Mouse (Mus musculus) MEL (cell line): Measurements from ENCODE around the gene Fbf1.

Experiments
- BHLHE40 ChIP-seq: IDR thresholded peaks from 2 replicates; pipeline ENCODE4 v1.6.1; 2012; ENCODE audit warnings: low read depth, mild to moderate bottlenecking, inconsistent platforms, low read length, improper control_type of control experiment, borderline replicate concordance
- CHD1 ChIP-seq: IDR thresholded peaks from 2 replicates; pipeline ENCODE4 v1.6.1; 2012; ENCODE audit warnings: low read depth, mild to moderate bottlenecking, inconsistent platforms, low read length, improper control_type of control experiment
- CTCF ChIP-seq, 3 experiments: IDR thresholded peaks in 2 of 3; conservative IDR thresholded peaks in 1 of 3; 2 replicates each; pipeline ENCODE4 v1.5.1; 2011 to 2012; ENCODE audit warnings: low read length in 3 of 3, low read depth in 2 of 3, mild to moderate bottlenecking in 2 of 3, improper control_type of control experiment in 1 of 3, inconsistent platforms in 1 of 3, mixed read lengths in 1 of 3, moderate library complexity in 1 of 3; ENCODE audit not compliant: control insufficient read depth in 1 of 3, insufficient read depth in 1 of 3, poor library complexity in 1 of 3, severe bottlenecking in 1 of 3
- ETS1 ChIP-seq: IDR thresholded peaks from 2 replicates; pipeline ENCODE4 v1.6.1; 2012; ENCODE audit warnings: low read depth, mild to moderate bottlenecking, inconsistent platforms, low read length, improper control_type of control experiment, moderate library complexity
- POLR2A ChIP-seq, 2 experiments: IDR thresholded peaks; 2 replicates each; pipeline ENCODE4 v1.6.1; 2011 to 2012; ENCODE audit warnings: low read length in 2 of 2, mild to moderate bottlenecking in 2 of 2, control low read depth in 1 of 2, improper control_type of control experiment in 1 of 2, low read depth in 1 of 2, moderate library complexity in 1 of 2; ENCODE audit not compliant: control insufficient read depth in 1 of 2, insufficient read depth in 1 of 2, poor library complexity in 1 of 2
- RCOR1 ChIP-seq: IDR thresholded peaks from 2 replicates; pipeline ENCODE4 v1.6.1; 2012; ENCODE audit warnings: low read depth, mild to moderate bottlenecking, inconsistent platforms, low read length, improper control_type of control experiment
- TAL1 ChIP-seq: IDR thresholded peaks from 2 replicates; pipeline ENCODE4 v1.6.1; 2012; ENCODE audit warnings: mild to moderate bottlenecking, inconsistent platforms, low read length, moderate library complexity, mixed read lengths

GRCm38 (mm10) chr11:116197584-116197906 lies 29.6 kb upstream of the Fbf1 start:
- TF ChIP-seq ETS1: no peak
- no peak for TF ChIP-seq CHD1
- no peak for TF ChIP-seq BHLHE40
- no peak for TF ChIP-seq CTCF (IDR thresholded peaks at IDR 0.05 in 2 of 3, conservative IDR thresholded peaks at IDR 0.05 in 1 of 3; ENCODE audit: control insufficient read depth in 1 of 3, insufficient read depth in 1 of 3, low read depth in 2 of 3, low read length in 3 of 3, poor library complexity in 1 of 3, severe bottlenecking in 1 of 3)
- no peak for TF ChIP-seq POLR2A (IDR thresholded peaks at IDR 0.05; ENCODE audit: control insufficient read depth in 1 of 2, insufficient read depth in 1 of 2, low read depth in 1 of 2, low read length in 2 of 2, poor library complexity in 1 of 2)
- TF ChIP-seq RCOR1: no peak
- no peak for TF ChIP-seq TAL1
